15 mouse cellular contexts compared by ENCODE assay signal in the genomic region with DNA sequence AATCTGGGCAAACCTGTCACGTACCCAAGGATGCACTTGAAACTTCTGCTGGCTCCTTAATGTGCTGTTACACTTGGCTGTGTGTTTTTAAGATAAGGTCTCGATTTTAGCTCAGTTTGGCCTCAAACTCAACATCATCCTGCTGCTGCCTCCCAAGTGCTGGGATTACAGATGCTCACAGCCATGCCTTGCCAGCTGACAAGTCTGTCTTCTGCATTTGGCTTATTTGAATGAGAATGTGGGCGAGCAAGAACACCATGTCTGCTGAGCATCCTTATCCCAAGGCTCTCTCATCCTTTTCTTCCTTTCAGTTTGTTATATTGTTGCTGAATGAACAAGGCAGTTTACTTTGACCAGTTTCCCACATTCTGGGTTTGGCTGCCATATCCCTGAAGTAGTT.
"Had no signal": no experiment of that assay in that cellular context is flagged by ENCODE, and none has a peak within 500 bp of the region (broad histone marks: within the 10 kb centered on the region; RNA-seq: fewer than 3 reads in every experiment).

No protein-coding gene starts in this region.

- H3K4me1 ChIP-seq: stomach, embryonic 15.5 days had no signal

- H3K27me3 ChIP-seq: limb, embryonic 13.5 days; liver, embryonic 15.5 days; neural tube, embryonic 12.5 days; stomach, embryonic 15.5 days had no signal

- H3K27ac ChIP-seq: left cerebral cortex, adult 2 months; limb, embryonic 13.5 days; liver, embryonic 15.5 days; neural tube, embryonic 12.5 days; stomach, embryonic 15.5 days had no signal

- ATAC-seq: inflammation-experienced regulatory T-cells, adult 6 months; intestine, postnatal 0 days had no signal

- H3K9ac ChIP-seq: limb, embryonic 13.5 days; liver, embryonic 15.5 days; lung, embryonic 14.5 days; neural tube, embryonic 12.5 days; stomach, embryonic 15.5 days had no signal

- H3K4me2 ChIP-seq: limb, embryonic 13.5 days; liver, embryonic 15.5 days; lung, embryonic 14.5 days; neural tube, embryonic 12.5 days; stomach, embryonic 15.5 days had no signal

- H3K4me3 ChIP-seq: left cerebral cortex, adult 2 months; limb, embryonic 13.5 days; liver, embryonic 15.5 days; neural tube, embryonic 12.5 days; stomach, embryonic 15.5 days had no signal

- H3K9me3 ChIP-seq: limb, embryonic 13.5 days; liver, embryonic 15.5 days; neural tube, embryonic 12.5 days; stomach, embryonic 15.5 days had no signal

- DNase-seq: kidney, adult 8-10 months; kidney, postnatal 25 days; lung, embryonic 14.5 days; lung, postnatal 36 days; midbrain, embryonic 14.5 days; right cerebral cortex, postnatal 14 days; thymus, adult 18-20 months; thymus, postnatal 14 days had no signal
